ENCODE assay signal across 29 mouse cellular contexts in genomic region chr8:118662001-118662829, GRCm38 (mm10).
DNase-seq lines count a peak whose midpoint lies in the region; ATAC-seq and TF ChIP-seq lines count a peak whose summit lies in the region.
"Had no signal": no experiment of that assay in that cellular context is flagged by ENCODE, and none has a peak within 500 bp of the region (broad histone marks: within the 10 kb centered on the region; RNA-seq: fewer than 3 reads in every experiment).

No protein-coding gene starts in this region.

- H3K9me3 ChIP-seq in heart, embryonic 15.5 days (replicated peaks), result no peaks in the 10 kb centered on the region
- H3K9me3 ChIP-seq in lung, embryonic 16.5 days (ENCODE audit: control insufficient read depth, low read length), result no peaks in the 10 kb centered on the region
- H3K9me3 ChIP-seq: forebrain, embryonic 15.5 days had no signal

- H3K4me3 ChIP-seq in heart, embryonic 15.5 days, result no peak overlapping the region
- H3K4me3 ChIP-seq in heart, adult 2 months, result no peak overlapping the region
- no peak overlapping the region for H3K4me3 ChIP-seq in lung, embryonic 16.5 days (ENCODE audit: low read length)
- H3K4me3 ChIP-seq: forebrain, embryonic 15.5 days; gastrocnemius, adult 2 months; heart, embryonic 13.5 days; left cerebral cortex, adult 2 months; limb, embryonic 12.5 days; liver, embryonic 15.5 days; megakaryocyte, embryonic 14.5 days; midbrain, embryonic 13.5 days had no signal

- intact Hi-C loops in heart, adult 2 months (cut with DNase I), result no loop called here

- 31% methylated on average over 8 of the region's 8 CpGs for WGBS in heart, embryonic 15.5 days
- 31% methylated on average over 8 of the region's 8 CpGs for WGBS in heart, adult 2 months
- 45% methylated on average over 8 of the region's 8 CpGs for WGBS in lung, embryonic 16.5 days

- TF ChIP-seq EP300 in heart, adult 2 months (IDR thresholded peaks at IDR 0.05; ENCODE audit: insufficient read depth, low read depth, low read length), result no peak

- peak; percentile 22 for DNase-seq in embryo, embryonic 11.5 days (ENCODE audit: low read depth, low spot score)
- DNase-seq in embryo, embryonic 9.5 days (ENCODE audit: extremely low spot score), result no peak
- no peak for DNase-seq in heart, adult 2 months
- DNase-seq in lung, postnatal 36 days, result no peak
- no peak for DNase-seq in layer of hippocampus, postnatal 10 days (ENCODE audit: low spot score in 2 of 2)
- no peak for DNase-seq in gastrocnemius, postnatal 4 days (ENCODE audit: low spot score in 2 of 2)
- DNase-seq: adrenal gland, postnatal 14 days; cerebellum, adult 11 months; cerebellum, adult 9-10 months; cerebellum, postnatal 36 days; gastrocnemius, adult 2 months; kidney, adult 9 months; kidney, postnatal 25 days; lung, postnatal 14 days; thymus, adult 2 months; thymus, postnatal 36 days had no signal

- H3K36me3 ChIP-seq in heart, embryonic 15.5 days, result no peaks in the 10 kb centered on the region
- H3K36me3 ChIP-seq in heart, adult 2 months (ENCODE audit: control insufficient read depth, insufficient read depth, low read length), result no peaks in the 10 kb centered on the region
- no peaks in the 10 kb centered on the region for H3K36me3 ChIP-seq in lung, embryonic 16.5 days (ENCODE audit: control insufficient read depth, insufficient read depth, low read length)
- H3K36me3 ChIP-seq: forebrain, embryonic 15.5 days; G1E; limb, embryonic 12.5 days; liver, embryonic 15.5 days; midbrain, embryonic 13.5 days had no signal

- no peak for TF ChIP-seq POLR2A in heart, adult 2 months (IDR thresholded peaks at IDR 0.05; ENCODE audit: insufficient read depth, low read depth, low read length)

- no peaks in the 10 kb centered on the region for H3K27me3 ChIP-seq in heart, embryonic 15.5 days
- H3K27me3 ChIP-seq in heart, adult 2 months (ENCODE audit: control insufficient read depth, insufficient read depth, low read length), result no peaks in the 10 kb centered on the region
- H3K27me3 ChIP-seq in lung, embryonic 16.5 days (ENCODE audit: control insufficient read depth, insufficient read depth, low read depth, low read length), result no peaks in the 10 kb centered on the region
- H3K27me3 ChIP-seq: forebrain, embryonic 15.5 days; heart, embryonic 13.5 days; limb, embryonic 12.5 days; liver, embryonic 15.5 days; megakaryocyte, embryonic 14.5 days; midbrain, embryonic 13.5 days; Patski had no signal

- H3K9ac ChIP-seq in heart, embryonic 15.5 days, result no peak overlapping the region
- no peak overlapping the region for H3K9ac ChIP-seq in heart, adult 2 months (ENCODE audit: low read depth, low read length)
- no peak overlapping the region for H3K9ac ChIP-seq in lung, embryonic 16.5 days (ENCODE audit: low read length)
- H3K9ac ChIP-seq: forebrain, embryonic 15.5 days; heart, embryonic 13.5 days; hindbrain, embryonic 14.5 days; limb, embryonic 12.5 days; liver, embryonic 15.5 days; midbrain, embryonic 13.5 days had no signal

- no peak overlapping the region for H3K27ac ChIP-seq in heart, embryonic 15.5 days
- no peak overlapping the region for H3K27ac ChIP-seq in heart, adult 2 months
- H3K27ac ChIP-seq in lung, embryonic 16.5 days (ENCODE audit: low read length), result no peak overlapping the region
- H3K27ac ChIP-seq: forebrain, embryonic 15.5 days; gastrocnemius, adult 2 months; heart, embryonic 13.5 days; hindbrain, embryonic 14.5 days; left cerebral cortex, adult 2 months; limb, embryonic 12.5 days; liver, embryonic 15.5 days; midbrain, embryonic 13.5 days had no signal

- no peaks in the 10 kb centered on the region for H3K79me2 ChIP-seq in heart, adult 2 months (replicated peaks; ENCODE audit: control insufficient read depth, insufficient read depth, low read length)

- H3K4me2 ChIP-seq in heart, embryonic 15.5 days, result no peak overlapping the region
- no peak overlapping the region for H3K4me2 ChIP-seq in lung, embryonic 16.5 days (ENCODE audit: low read depth, low read length)
- H3K4me2 ChIP-seq: forebrain, embryonic 15.5 days; heart, embryonic 13.5 days; hindbrain, embryonic 14.5 days; limb, embryonic 12.5 days; liver, embryonic 15.5 days; midbrain, embryonic 13.5 days had no signal

- peak; percentile 47; the same call in 1 of the 2 replicates for ATAC-seq in heart, embryonic 15.5 days (replicated peaks; ENCODE audit: insufficient number of reproducible peaks, insufficient read depth, low FRiP score, low read depth)
- ATAC-seq in lung, embryonic 16.5 days (ENCODE audit: low read depth), result peak; percentile 52; the same call in 1 of the 2 replicates
- ATAC-seq: forebrain, embryonic 15.5 days; intestine, postnatal 0 days; midbrain, embryonic 13.5 days; Patski had no signal

- no peak for TF ChIP-seq CTCF in heart, adult 2 months (IDR thresholded peaks at IDR 0.05)

- H3K4me1 ChIP-seq in heart, embryonic 15.5 days (replicated peaks), result peaks cover 8% of the 10 kb centered on the region; the same call in 1 of the 2 replicates
- no peaks in the 10 kb centered on the region for H3K4me1 ChIP-seq in heart, adult 2 months (ENCODE audit: control insufficient read depth, insufficient read depth, low read length)
- H3K4me1 ChIP-seq in lung, embryonic 16.5 days (replicated peaks; ENCODE audit: control insufficient read depth, insufficient read depth, low read length), result no peaks in the 10 kb centered on the region
- H3K4me1 ChIP-seq: liver, embryonic 15.5 days; megakaryocyte, embryonic 14.5 days; midbrain, embryonic 13.5 days had no signal
